Mouse (Mus musculus) stomach, embryonic 16.5 days (tissue): ENCODE data around the gene Pus10. TPM values are rescaled to one million over a fixed set of nuclear protein-coding genes. Genes with fewer than 3 reads are reported as not detected.

Experiments used
- ATAC-seq: fragments of 200-750 bp; cut with Nextera tagmentation; 2 replicates; pipeline ENCODE4 v1.8.0; 2017; ENCODE audit warnings: moderate number of reproducible peaks, moderate TSS enrichment; ENCODE audit not compliant: insufficient read depth, low FRiP score
- H3K27ac ChIP-seq: fragments of 300-500 bp; sonication (generic); 2 replicates; pipeline ENCODE4 v1.5.1; 2014; ENCODE audit warnings: low read length
- H3K27me3 ChIP-seq: fragments of 300-500 bp; sonication (generic); 2 replicates; pipeline ENCODE4 v1.6.1; 2014; ENCODE audit warnings: low read length, control low read depth, mixed read lengths; ENCODE audit not compliant: control insufficient read depth, insufficient read depth
- H3K36me3 ChIP-seq: fragments of 300-500 bp; sonication (generic); 2 replicates; pipeline ENCODE4 v1.6.1; 2014; ENCODE audit warnings: low read length; ENCODE audit not compliant: control insufficient read depth, insufficient read depth
- H3K4me1 ChIP-seq: fragments of 300-500 bp; sonication (generic); 2 replicates; pipeline ENCODE4 v1.6.1; 2014; ENCODE audit warnings: low read length, control low read depth, mixed read lengths; ENCODE audit not compliant: control insufficient read depth, insufficient read depth
- H3K4me2 ChIP-seq: fragments of 300-500 bp; sonication (generic); 2 replicates; pipeline ENCODE4 v1.6.1; 2014; ENCODE audit warnings: low read depth, low read length, mixed read lengths
- H3K4me3 ChIP-seq: fragments of 300-500 bp; sonication (generic); replicated peaks from 2 replicates; pipeline ENCODE4 v1.5.1; 2014; ENCODE audit warnings: mild to moderate bottlenecking, low read length
- H3K9ac ChIP-seq: fragments of 300-500 bp; sonication (generic); 2 replicates; pipeline ENCODE4 v1.6.1; 2014; ENCODE audit warnings: low read length
- H3K9me3 ChIP-seq: fragments of 300-500 bp; sonication (generic); replicated peaks from 2 replicates; pipeline ENCODE4 v1.6.1; 2016; ENCODE audit warnings: low read length, control low read depth; ENCODE audit not compliant: control insufficient read depth
- WGBS: fragments of 180-500 bp; shearing (Covaris S2); extraction: QIAGEN DNeasy Blood & Tissue Kit; methylation state at CpG from one replicate; pipeline ENCODE4 v1.1.7; 2014; 5-methylcytosine and 5-hydroxymethylcytosine counted together
- polyA plus RNA-seq: library from polyadenylated mRNA; unstranded; fragments of >200 nt; fragmentation: Nextera tagmentation; extraction: Ambion mirVana; gene quantifications from 2 replicates; pipeline ENCODE4 v1.2.1, GENCODE M21; 2015

Gene Pus10
- polyA plus RNA-seq = 20.8 and 24.4 TPM in 2 replicates

GRCm38 (mm10) chr11:23665311-23665786 lies at the start of gene Pus10:
Pus10 (plus strand) TSS chr11:23665674.
- ATAC-seq = peak; percentile 27; the same call in 1 of the 2 replicates
- WGBS = under 1% methylated on average over 40 of the region's 40 CpGs
- peak within 1 kb of the TSS; percentile 91 for H3K9ac ChIP-seq
- peak within 1 kb of the TSS; percentile 84 for H3K4me3 ChIP-seq
- no peaks in the 10 kb centered on the region for H3K4me1 ChIP-seq
- no peaks in the 10 kb centered on the region for H3K36me3 ChIP-seq
- H3K27me3 ChIP-seq = no peaks in the 10 kb centered on the region
- H3K27ac ChIP-seq = peak within 1 kb of the TSS; percentile 98
- H3K4me2 ChIP-seq = peak within 1 kb of the TSS; percentile 66
- H3K9me3 ChIP-seq = no peaks in the 10 kb centered on the region

GRCm38 (mm10) chr11:23618995-23619394 lies 46.5 kb upstream of the Pus10 start:
- no peak for ATAC-seq
- no peaks in the 10 kb centered on the region for H3K27me3 ChIP-seq

GRCm38 (mm10) chr11:23630664-23631063 lies 34.8 kb upstream of the Pus10 start:
- Histone ChIP-seq H3K27me3 (no peaks in the 10 kb centered on the region), H3K9me3 (no peaks in the 10 kb centered on the region), H3K4me2 (no peak overlapping the region), H3K36me3 (peaks cover 4% of the 10 kb centered on the region; the same call in 1 of the 2 replicates), H3K27ac (no peak overlapping the region), H3K4me1 (no peaks in the 10 kb centered on the region), H3K9ac (no peak overlapping the region), H3K4me3 (no peak overlapping the region)
- no peak for ATAC-seq

More at GRCm38 (mm10) chr11:23618995-23619394, 46.5 kb upstream of the Pus10 start:
- Histone ChIP-seq H3K36me3 (no peaks in the 10 kb centered on the region), H3K27ac (no peak overlapping the region), H3K4me1 (no peaks in the 10 kb centered on the region), H3K9me3 (no peaks in the 10 kb centered on the region), H3K9ac (no peak overlapping the region), H3K4me2 (no peak overlapping the region), H3K4me3 (no peak overlapping the region)
- WGBS = 77% methylated on average over 5 of the region's 5 CpGs

- H3K9me3 ChIP-seq = no peaks in the 10 kb centered on the region
- H3K9ac ChIP-seq = peak within 1 kb of the TSS; percentile 92
- H3K4me3 ChIP-seq = peak within 1 kb of the TSS; percentile 95
- no peaks in the 10 kb centered on the region for H3K4me1 ChIP-seq
- H3K27me3 ChIP-seq = no peaks in the 10 kb centered on the region
- WGBS = under 1% methylated on average over 95 of the region's 103 CpGs
- peak; percentile 100 for ATAC-seq
- peak within 1 kb of the TSS; percentile 81 for H3K27ac ChIP-seq
- peak within 1 kb of the TSS; percentile 80 for H3K4me2 ChIP-seq
- H3K36me3 ChIP-seq = no peaks in the 10 kb centered on the region; the same call in 1 of the 2 replicates
Measured at GRCm38 (mm10) chr11:23632945-23633878, 32.3 kb upstream of the Pus10 start, which contains the start of gene 0610010F05Rik. 0610010F05Rik (minus strand) TSS chr11:23633639.

GRCm38 (mm10) chr11:23633879-23634215 lies 31.6 kb upstream of the Pus10 start:
- peak overlapping the region; percentile 95 for H3K4me3 ChIP-seq
- no peaks in the 10 kb centered on the region for H3K4me1 ChIP-seq
- no peak overlapping the region for H3K9ac ChIP-seq
- ATAC-seq = peak; percentile 28; the same call in 1 of the 2 replicates
- peak overlapping the region; percentile 80 for H3K4me2 ChIP-seq
- no peaks in the 10 kb centered on the region for H3K9me3 ChIP-seq
- no peaks in the 10 kb centered on the region for H3K27me3 ChIP-seq
- 6% methylated on average over 7 of the region's 7 CpGs for WGBS
- H3K36me3 ChIP-seq = no peaks in the 10 kb centered on the region; the same call in 1 of the 2 replicates
- peak overlapping the region; percentile 42; the same call in 1 of the 2 replicates for H3K27ac ChIP-seq

GRCm38 (mm10) chr11:23634573-23634972 lies 30.9 kb upstream of the Pus10 start:
- Histone ChIP-seq H3K36me3 (no peaks in the 10 kb centered on the region; the same call in 1 of the 2 replicates), H3K27ac (no peak overlapping the region), H3K9ac (no peak overlapping the region), H3K27me3 (no peaks in the 10 kb centered on the region), H3K4me1 (no peaks in the 10 kb centered on the region), H3K4me3 (no peak overlapping the region), H3K9me3 (no peaks in the 10 kb centered on the region), H3K4me2 (no peak overlapping the region)
- no peak for ATAC-seq
- 63% methylated on average over 8 of the region's 8 CpGs for WGBS

- Histone ChIP-seq H3K9me3 (no peaks in the 10 kb centered on the region), H3K27ac (no peak overlapping the region), H3K27me3 (no peaks in the 10 kb centered on the region), H3K4me1 (no peaks in the 10 kb centered on the region), H3K9ac (no peak overlapping the region), H3K36me3 (peaks cover 6% of the 10 kb centered on the region), H3K4me2 (no peak overlapping the region), H3K4me3 (no peak overlapping the region)
- no peak for ATAC-seq
Measured at GRCm38 (mm10) chr11:23647431-23647830, 18.0 kb upstream of the Pus10 start.

- 92% methylated on average over 3 of the region's 3 CpGs for WGBS
Measured at GRCm38 (mm10) chr11:23647835-23648234, 17.6 kb upstream of the Pus10 start.

GRCm38 (mm10) chr11:23653666-23654065 lies 11.8 kb upstream of the Pus10 start:
- no peaks in the 10 kb centered on the region for H3K27me3 ChIP-seq
- 77% methylated on average over 3 of the region's 3 CpGs for WGBS
- no peak for ATAC-seq

More at GRCm38 (mm10) chr11:23647835-23648234, 17.6 kb upstream of the Pus10 start:
- Histone ChIP-seq H3K9ac (no peak overlapping the region), H3K4me2 (no peak overlapping the region), H3K27me3 (no peaks in the 10 kb centered on the region), H3K4me3 (no peak overlapping the region), H3K4me1 (no peaks in the 10 kb centered on the region), H3K9me3 (no peaks in the 10 kb centered on the region), H3K36me3 (peaks cover 6% of the 10 kb centered on the region), H3K27ac (no peak overlapping the region)
- ATAC-seq = no peak

More at GRCm38 (mm10) chr11:23653666-23654065, 11.8 kb upstream of the Pus10 start:
- Histone ChIP-seq H3K4me2 (no peak overlapping the region), H3K27ac (no peak overlapping the region), H3K9me3 (no peaks in the 10 kb centered on the region), H3K4me3 (no peak overlapping the region), H3K4me1 (no peaks in the 10 kb centered on the region), H3K36me3 (peaks cover 3% of the 10 kb centered on the region; the same call in 1 of the 2 replicates), H3K9ac (no peak overlapping the region)
